Mouse (Mus musculus) midbrain, embryonic 15.5 days (tissue): ENCODE results near the gene Nutf2. TPM values are rescaled to one million over a fixed set of nuclear protein-coding genes. Genes with fewer than 3 reads are reported as not detected.

ENCODE experiments used
- ATAC-seq: fragments of 200-750 bp; cut with Nextera tagmentation; replicated peaks from 2 replicates; pipeline ENCODE4 v1.8.0; 2017; ENCODE audit warnings: moderate TSS enrichment
- H3K27ac ChIP-seq: fragments of 300-500 bp; sonication (generic); 2 replicates; pipeline ENCODE4 v1.5.1; 2015; ENCODE audit warnings: mild to moderate bottlenecking, inconsistent platforms
- H3K27me3 ChIP-seq: fragments of 300-500 bp; sonication (generic); replicated peaks from 2 replicates; pipeline ENCODE4 v1.6.1; 2015; ENCODE audit warnings: inconsistent platforms
- H3K36me3 ChIP-seq: fragments of 300-500 bp; sonication (generic); replicated peaks from 2 replicates; pipeline ENCODE4 v1.6.1; 2015; ENCODE audit warnings: inconsistent platforms
- H3K4me1 ChIP-seq: fragments of 300-500 bp; sonication (generic); 2 replicates; pipeline ENCODE4 v1.6.1; 2015; ENCODE audit warnings: inconsistent platforms
- H3K4me2 ChIP-seq: fragments of 300-500 bp; sonication (generic); 2 replicates; pipeline ENCODE4 v1.6.1; 2015; ENCODE audit warnings: inconsistent platforms, mild to moderate bottlenecking, moderate library complexity
- H3K4me3 ChIP-seq: fragments of 300-500 bp; sonication (generic); 2 replicates; pipeline ENCODE4 v1.5.1; 2015; ENCODE audit warnings: mild to moderate bottlenecking, inconsistent platforms
- H3K9ac ChIP-seq: fragments of 300-500 bp; sonication (generic); 2 replicates; pipeline ENCODE4 v1.6.1; 2015; ENCODE audit warnings: mild to moderate bottlenecking, inconsistent platforms
- H3K9me3 ChIP-seq: fragments of 300-500 bp; sonication (generic); 2 replicates; pipeline ENCODE4 v1.6.1; 2016; ENCODE audit warnings: inconsistent platforms
- WGBS: fragments of 180-500 bp; shearing (Covaris S2); methylation state at CpG from one replicate; pipeline ENCODE4 v1.1.7; 2015; ENCODE audit warnings: mixed read lengths; 5-methylcytosine and 5-hydroxymethylcytosine counted together
- polyA plus RNA-seq: library from polyadenylated mRNA; unstranded; fragments of >200 nt; fragmentation: Nextera tagmentation; extraction: Ambion mirVana; gene quantifications from 2 replicates; pipeline ENCODE4 v1.2.1, GENCODE M21; 2015

Nutf2 gene
- polyA plus RNA-seq, 1 experiment from 2014 or later, result 148 TPM

- H3K27me3 ChIP-seq, result no peaks in the 10 kb centered on the region
- peak overlapping the region; percentile 82 for H3K9ac ChIP-seq
- H3K4me3 ChIP-seq, result peak overlapping the region; percentile 90
- H3K4me1 ChIP-seq, result peaks cover 52% of the 10 kb centered on the region
- H3K9me3 ChIP-seq, result no peaks in the 10 kb centered on the region
- no peaks in the 10 kb centered on the region for H3K36me3 ChIP-seq
- peak overlapping the region; percentile 87; the same call in 1 of the 2 replicates for H3K27ac ChIP-seq
- WGBS, result 26% methylated on average over 15 of the region's 15 CpGs
- peak overlapping the region; percentile 81 for H3K4me2 ChIP-seq
- no peak for ATAC-seq
Measured at GRCm38 (mm10) chr8:105856168-105856835, 4.1 kb upstream of the Nutf2 start.

DNA sequence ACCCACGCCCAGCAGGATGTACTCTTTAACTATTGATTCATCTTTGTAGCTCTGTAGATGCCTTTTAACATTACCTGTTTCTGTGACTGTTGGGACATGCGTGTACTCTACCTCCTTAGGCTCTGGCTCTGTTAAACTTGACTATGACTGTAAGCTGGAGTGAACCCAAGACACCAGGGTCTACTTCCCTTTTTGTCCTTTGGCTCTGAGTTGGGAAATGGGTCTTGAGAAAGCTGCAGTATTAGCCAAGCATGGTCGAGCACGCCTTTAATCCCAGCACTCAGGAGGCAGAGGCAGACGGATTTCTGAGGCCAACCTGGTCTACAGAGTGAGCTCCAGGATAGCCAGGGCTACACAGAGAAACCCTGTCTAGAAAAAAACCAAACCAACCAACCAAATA is 1.9 kb upstream of the Nutf2 start:
- ATAC-seq, result no peak
- Histone ChIP-seq H3K36me3 (no peaks in the 10 kb centered on the region), H3K27me3 (no peaks in the 10 kb centered on the region), H3K9me3 (no peaks in the 10 kb centered on the region), H3K9ac (no peak overlapping the region), H3K4me1 (peaks cover 69% of the 10 kb centered on the region), H3K4me3 (no peak overlapping the region), H3K27ac (no peak overlapping the region), H3K4me2 (no peak overlapping the region)
- WGBS, result 80% methylated on average over 5 of the region's 5 CpGs

- Histone ChIP-seq H3K9me3 (no peaks in the 10 kb centered on the region), H3K4me1 (peaks cover 75% of the 10 kb centered on the region), H3K27ac (no peak overlapping the region), H3K4me3 (no peak overlapping the region), H3K36me3 (no peaks in the 10 kb centered on the region), H3K9ac (no peak overlapping the region), H3K27me3 (no peaks in the 10 kb centered on the region), H3K4me2 (peak overlapping the region; percentile 88)
- ATAC-seq, result no peak
- WGBS, result 71% methylated on average over 5 of the region's 5 CpGs
Measured at GRCm38 (mm10) chr8:105859314-105859713, 1.1 kb upstream of the Nutf2 start.

- Histone ChIP-seq H3K4me3 (peak overlapping the region; percentile 83), H3K9me3 (no peaks in the 10 kb centered on the region), H3K9ac (peak overlapping the region; percentile 91; the same call in 1 of the 2 replicates), H3K27ac (no peak overlapping the region), H3K36me3 (0 out of 2 replicates have a peak, but pooled peaks cover 2% of the 10 kb centered on the region), H3K4me2 (peak overlapping the region; percentile 88), H3K27me3 (no peaks in the 10 kb centered on the region), H3K4me1 (peaks cover 74% of the 10 kb centered on the region)
- no peak for ATAC-seq
- WGBS, result 5% methylated on average over 1 of the region's 1 CpGs
Measured at GRCm38 (mm10) chr8:105861951-105862350, 1.6 kb downstream of the Nutf2 start.

GRCm38 (mm10) chr8:105866364-105867029 is 6.1 kb downstream of the Nutf2 start:
- ATAC-seq, result no peak
- 82% methylated on average over 6 of the region's 6 CpGs for WGBS
- Histone ChIP-seq H3K4me2 (no peak overlapping the region), H3K4me1 (peaks cover 37% of the 10 kb centered on the region), H3K9ac (no peak overlapping the region), H3K4me3 (no peak overlapping the region), H3K27ac (no peak overlapping the region), H3K9me3 (no peaks in the 10 kb centered on the region), H3K27me3 (no peaks in the 10 kb centered on the region), H3K36me3 (peaks cover 5% of the 10 kb centered on the region)

DNA sequence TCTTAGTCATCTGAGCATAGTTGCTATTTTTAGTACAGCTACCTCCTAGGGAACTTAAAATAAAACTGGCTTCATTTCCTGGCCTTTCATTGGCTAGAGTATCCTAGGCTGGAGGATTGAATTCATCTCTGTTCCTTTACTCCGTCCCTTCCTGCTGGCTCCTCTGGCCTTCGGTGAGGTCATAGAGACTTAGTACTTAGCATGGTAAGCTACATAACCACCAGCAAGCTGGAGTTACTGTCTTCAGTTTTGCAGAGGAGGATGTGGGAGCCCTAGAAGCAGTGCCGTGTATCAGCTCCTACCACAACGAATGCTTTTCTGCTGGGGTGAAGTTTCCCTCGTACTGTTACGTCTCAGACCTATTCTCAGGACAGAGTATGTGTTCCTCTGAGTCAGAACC is 13.9 kb downstream of the Nutf2 start:
- ATAC-seq, result no peak
- no peaks in the 10 kb centered on the region for H3K9me3 ChIP-seq
- WGBS, result 85% methylated on average over 6 of the region's 6 CpGs
- H3K4me1 ChIP-seq, result no peaks in the 10 kb centered on the region
- H3K27me3 ChIP-seq, result no peaks in the 10 kb centered on the region
- H3K4me2 ChIP-seq, result no peak overlapping the region
- peaks cover 31% of the 10 kb centered on the region for H3K36me3 ChIP-seq
- H3K27ac ChIP-seq, result no peak overlapping the region
- H3K4me3 ChIP-seq, result no peak overlapping the region
- H3K9ac ChIP-seq, result no peak overlapping the region

DNA sequence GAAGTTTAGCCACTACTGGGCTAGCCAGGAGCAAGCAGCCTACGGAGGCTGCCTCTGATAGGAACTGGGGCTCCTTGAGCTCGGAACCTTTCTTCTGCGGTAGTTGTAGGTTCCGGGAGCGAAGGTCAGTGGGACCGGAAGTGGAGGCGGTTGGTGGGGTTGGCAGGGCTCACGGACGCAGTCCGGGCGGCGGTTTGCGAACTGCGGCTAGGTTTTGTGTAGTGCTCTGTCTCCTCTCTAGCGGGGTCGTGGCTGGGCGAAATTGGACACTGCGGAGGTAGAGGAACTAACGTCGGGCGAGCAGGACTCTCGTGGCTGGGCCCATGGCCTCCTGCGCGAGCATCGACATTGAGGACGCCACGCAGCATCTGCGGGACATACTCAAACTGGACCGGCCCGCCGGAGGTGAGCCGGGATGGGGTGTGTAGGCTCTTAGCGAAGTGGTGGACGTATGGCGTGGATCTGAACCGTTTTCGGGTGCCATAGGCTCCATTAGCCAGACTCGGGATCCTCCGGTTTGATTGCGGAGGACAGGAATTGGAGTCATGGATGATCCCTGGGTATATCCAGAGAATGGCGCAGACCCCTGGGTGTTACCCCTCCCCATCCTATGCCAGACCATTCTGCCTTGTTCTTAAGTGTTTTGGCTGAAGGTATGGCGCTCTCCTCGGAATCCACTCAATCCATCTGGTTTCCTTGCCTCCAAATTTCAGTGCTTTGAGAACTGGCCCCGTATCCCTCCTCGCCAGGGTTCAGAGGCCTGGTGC is 20.6 kb downstream of the Nutf2 start, which contains the start of gene Edc4:
Edc4 (plus strand) TSS at position 128 of the 767 bp plus-strand sequence.
- ATAC-seq, result peak; percentile 91
- Histone ChIP-seq H3K9me3 (no peaks in the 10 kb centered on the region), H3K27me3 (no peaks in the 10 kb centered on the region), H3K36me3 (peaks cover 47% of the 10 kb centered on the region), H3K4me3 (peak within 1 kb of the TSS; percentile 93), H3K4me2 (peak within 1 kb of the TSS; percentile 82), H3K27ac (peak within 1 kb of the TSS; percentile 40; the same call in 1 of the 2 replicates), H3K9ac (peak within 1 kb of the TSS; percentile 74), H3K4me1 (peaks cover 34% of the 10 kb centered on the region)
- 1% methylated on average over 45 of the region's 45 CpGs for WGBS

- WGBS, result 92% methylated on average over 12 of the region's 12 CpGs
- H3K27me3 ChIP-seq, result no peaks in the 10 kb centered on the region
- no peak overlapping the region for H3K4me3 ChIP-seq
- peaks cover 6% of the 10 kb centered on the region; the same call in 1 of the 2 replicates for H3K4me1 ChIP-seq
- no peak overlapping the region for H3K9ac ChIP-seq
- H3K4me2 ChIP-seq, result no peak overlapping the region
- ATAC-seq, result no peak
- H3K36me3 ChIP-seq, result peaks cover 74% of the 10 kb centered on the region
- no peaks in the 10 kb centered on the region for H3K9me3 ChIP-seq
- no peak overlapping the region for H3K27ac ChIP-seq
Measured at GRCm38 (mm10) chr8:105889756-105890465, 29.5 kb downstream of the Nutf2 start.

DNA sequence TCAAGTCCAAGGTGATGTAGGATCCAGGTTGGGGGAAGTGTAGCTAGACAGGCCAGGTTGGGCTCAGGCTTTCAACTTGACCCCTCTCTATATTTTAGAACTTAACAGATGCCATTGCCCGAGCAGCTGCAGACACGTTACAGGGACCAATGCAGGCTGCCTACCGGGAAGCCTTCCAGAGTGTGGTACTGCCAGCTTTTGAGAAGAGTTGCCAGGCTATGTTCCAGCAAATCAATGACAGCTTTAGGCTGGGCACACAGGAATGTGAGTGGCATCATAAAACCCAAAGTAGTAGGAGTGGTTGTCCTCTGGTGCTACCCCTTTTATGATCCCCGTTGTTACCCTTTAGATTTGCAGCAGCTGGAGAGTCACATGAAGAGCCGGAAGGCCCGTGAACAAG is 30.5 kb downstream of the Nutf2 start:
- Histone ChIP-seq H3K27ac (no peak overlapping the region), H3K4me2 (no peak overlapping the region), H3K9me3 (no peaks in the 10 kb centered on the region), H3K4me1 (peaks cover 6% of the 10 kb centered on the region; the same call in 1 of the 2 replicates), H3K4me3 (no peak overlapping the region), H3K36me3 (peaks cover 64% of the 10 kb centered on the region), H3K27me3 (no peaks in the 10 kb centered on the region), H3K9ac (no peak overlapping the region)
- no peak for ATAC-seq
- WGBS, result 90% methylated on average over 6 of the region's 6 CpGs

- Histone ChIP-seq H3K9ac (no peak overlapping the region), H3K27ac (no peak overlapping the region), H3K4me1 (peaks cover 6% of the 10 kb centered on the region; the same call in 1 of the 2 replicates), H3K36me3 (peaks cover 50% of the 10 kb centered on the region), H3K4me2 (no peak overlapping the region), H3K4me3 (no peak overlapping the region), H3K9me3 (no peaks in the 10 kb centered on the region), H3K27me3 (no peaks in the 10 kb centered on the region)
- 89% methylated on average over 6 of the region's 6 CpGs for WGBS
- ATAC-seq, result no peak
Measured at GRCm38 (mm10) chr8:105892432-105892831, 32.1 kb downstream of the Nutf2 start.

DNA sequence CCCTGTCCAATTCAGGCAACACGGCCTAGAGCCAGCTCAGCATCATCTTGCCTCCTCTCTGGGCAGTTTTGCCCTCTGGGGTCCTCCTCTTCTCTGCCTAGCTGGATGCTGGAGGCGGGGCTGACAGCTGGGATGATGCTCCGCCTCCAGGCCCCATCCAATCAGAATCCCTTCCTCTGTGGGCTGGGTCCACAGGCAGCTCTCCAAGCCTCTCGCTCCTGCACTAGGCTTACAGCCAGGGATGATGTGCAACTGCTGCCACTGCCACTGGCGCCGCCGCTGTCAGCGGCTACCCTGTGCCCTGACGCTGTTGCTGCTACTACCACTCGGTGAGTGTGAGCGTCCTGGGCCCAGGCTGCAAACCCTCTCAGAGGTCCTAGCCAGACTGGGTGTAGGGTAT is 33.0 kb downstream of the Nutf2 start, which contains the start of gene Nrn1l:
Nrn1l (plus strand) TSS at position 229 of the 400 bp plus-strand sequence.
- Histone ChIP-seq H3K27me3 (no peaks in the 10 kb centered on the region), H3K4me1 (peaks cover 6% of the 10 kb centered on the region; the same call in 1 of the 2 replicates), H3K4me3 (no peak within 1 kb of the TSS), H3K36me3 (peaks cover 44% of the 10 kb centered on the region), H3K9ac (no peak within 1 kb of the TSS; the same call in 1 of the 2 replicates), H3K9me3 (no peaks in the 10 kb centered on the region), H3K4me2 (peak within 1 kb of the TSS; percentile 19; the same call in 1 of the 2 replicates), H3K27ac (peak within 1 kb of the TSS; percentile 36; the same call in 1 of the 2 replicates)
- WGBS, result 6% methylated on average over 11 of the region's 11 CpGs
- peak; percentile 89 for ATAC-seq
